ENCODE assay signal across 22 mouse cellular contexts in the genomic region with DNA sequence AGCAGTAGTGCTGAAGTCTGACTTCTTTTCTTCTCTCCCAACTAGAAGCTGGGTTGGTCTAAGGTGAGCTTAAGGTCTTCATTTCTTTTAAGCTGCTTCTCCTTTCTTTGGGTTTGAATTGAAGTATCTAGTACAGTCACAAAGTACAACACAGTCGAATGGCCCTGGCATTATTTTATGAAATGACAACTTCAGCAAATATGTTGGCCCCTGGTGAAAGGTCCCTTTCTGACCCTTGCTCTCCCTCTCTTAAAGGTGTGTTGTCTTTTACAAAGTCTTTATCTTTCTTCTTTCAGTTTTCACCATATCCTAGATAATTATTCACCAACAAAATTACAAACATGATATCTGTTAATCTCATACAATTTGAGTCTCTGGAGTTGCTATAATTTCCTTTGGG.
"Had no signal": no experiment of that assay in that cellular context is flagged by ENCODE, and none has a peak within 500 bp of the region (broad histone marks: within the 10 kb centered on the region; RNA-seq: fewer than 3 reads in every experiment).

No protein-coding gene starts in this region.

- H3K9ac ChIP-seq: heart, embryonic 12.5 days; hindbrain, embryonic 12.5 days; hindbrain, embryonic 14.5 days; limb, embryonic 13.5 days; limb, embryonic 15.5 days; liver, embryonic 12.5 days; liver, embryonic 14.5 days had no signal

- H3K27me3 ChIP-seq: heart, embryonic 12.5 days; hindbrain, embryonic 12.5 days; limb, embryonic 13.5 days; limb, embryonic 15.5 days; liver, embryonic 12.5 days had no signal

- H3K9me3 ChIP-seq: heart, embryonic 10.5 days; heart, embryonic 12.5 days; hindbrain, embryonic 10.5 days; hindbrain, embryonic 12.5 days; limb, embryonic 13.5 days; limb, embryonic 15.5 days; liver, embryonic 12.5 days had no signal

- ATAC-seq: hindbrain, embryonic 16.5 days; inflammation-experienced regulatory T-cells, adult 6 months; liver, embryonic 12.5 days had no signal

- H3K27ac ChIP-seq: gastrocnemius, adult 2 months; heart, embryonic 10.5 days; hindbrain, embryonic 10.5 days; hindbrain, embryonic 12.5 days; hindbrain, embryonic 14.5 days; limb, embryonic 13.5 days; limb, embryonic 15.5 days; liver, embryonic 12.5 days; liver, embryonic 14.5 days had no signal

- H3K4me1 ChIP-seq: heart, embryonic 10.5 days; heart, embryonic 12.5 days; hindbrain, embryonic 12.5 days; limb, embryonic 15.5 days; liver, embryonic 12.5 days had no signal

- H3K4me3 ChIP-seq: gastrocnemius, adult 2 months; heart, embryonic 10.5 days; heart, embryonic 12.5 days; hindbrain, embryonic 10.5 days; hindbrain, embryonic 12.5 days; limb, embryonic 13.5 days; limb, embryonic 15.5 days; liver, embryonic 12.5 days had no signal

- H3K36me3 ChIP-seq: heart, embryonic 10.5 days; heart, embryonic 12.5 days; hindbrain, embryonic 10.5 days; hindbrain, embryonic 12.5 days; limb, embryonic 13.5 days; limb, embryonic 15.5 days; liver, embryonic 12.5 days had no signal

- H3K4me2 ChIP-seq: heart, embryonic 12.5 days; hindbrain, embryonic 12.5 days; hindbrain, embryonic 14.5 days; limb, embryonic 13.5 days; limb, embryonic 15.5 days; liver, embryonic 12.5 days had no signal

- DNase-seq: gastrocnemius, adult 2 months; gastrocnemius, postnatal 10 days; gastrocnemius, postnatal 25 days; heart, adult 18-20 months; heart, postnatal 10 days; heart, postnatal 4 days; kidney, adult 11 months; kidney, postnatal 10 days; layer of hippocampus, adult 9-11 months; layer of hippocampus, postnatal 36 days; left cerebral cortex, postnatal 4 days had no signal
